Mouse (Mus musculus): ENCODE measurements around the gene Lexm. TPM values are rescaled to one million over a fixed set of nuclear protein-coding genes. Genes with fewer than 3 reads are reported as not detected.

Gene Lexm
- polyA plus RNA-seq, 1 experiment from 2014 or later, result 0.24 TPM

DNA sequence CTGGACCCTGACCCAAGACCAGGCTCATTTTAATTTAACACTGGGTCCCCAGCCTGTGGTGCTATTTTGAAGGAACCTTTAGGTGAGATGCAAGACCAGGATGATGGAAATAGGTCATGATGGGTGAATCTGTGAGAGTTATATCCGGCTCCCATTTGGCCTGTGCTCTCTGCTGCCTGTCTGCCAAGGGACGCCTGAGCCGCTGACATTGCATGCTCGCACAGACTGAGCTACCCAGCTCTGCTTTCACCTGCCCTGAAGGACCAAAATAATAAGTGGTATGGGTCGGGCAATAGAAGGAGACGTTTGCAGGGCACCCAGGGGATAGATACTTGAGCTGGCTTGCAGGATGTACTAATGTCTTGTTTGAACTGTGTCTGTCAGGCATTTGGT lies 27.2 kb upstream of the Lexm start:
- Histone ChIP-seq H3K27ac (replicated peaks) (no peak overlapping the region), H3K4me2 (replicated peaks) (no peak overlapping the region)
- whole genome bisulfite sequencing, result 60% methylated on average over 6 of the region's 6 CpGs

GRCm38 (mm10) chr4:106643483-106644217 lies 26.6 kb upstream of the Lexm start:
- no peak overlapping the region for H3K4me2 ChIP-seq (replicated peaks)
- H3K4me1 ChIP-seq, result peaks cover 11% of the 10 kb centered on the region
- no peak overlapping the region for H3K9ac ChIP-seq
- 22% methylated on average over 8 of the region's 8 CpGs for WGBS
- 0 out of 2 replicates have a peak, but pooled peaks cover 6% of the 10 kb centered on the region for H3K27me3 ChIP-seq
- H3K9me3 ChIP-seq (replicated peaks), result no peaks in the 10 kb centered on the region
- peak; percentile 20; the same call in 1 of the 2 replicates for ATAC-seq (ENCODE audit: insufficient number of reproducible peaks, low FRiP score, low TSS enrichment, low read depth)
- H3K4me3 ChIP-seq (replicated peaks), result no peak overlapping the region
- H3K36me3 ChIP-seq, result no peaks in the 10 kb centered on the region
- H3K27ac ChIP-seq (replicated peaks), result no peak overlapping the region

More for the DNA sequence above, 27.2 kb upstream of the Lexm start:
- H3K4me3 ChIP-seq (replicated peaks), result no peak overlapping the region
- 0 out of 2 replicates have a peak, but pooled peaks cover 6% of the 10 kb centered on the region for H3K27me3 ChIP-seq
- no peaks in the 10 kb centered on the region for H3K36me3 ChIP-seq
- H3K9me3 ChIP-seq (replicated peaks), result no peaks in the 10 kb centered on the region
- peaks cover 11% of the 10 kb centered on the region for H3K4me1 ChIP-seq
- H3K9ac ChIP-seq, result no peak overlapping the region
- ATAC-seq (ENCODE audit: insufficient number of reproducible peaks, low FRiP score, low TSS enrichment, low read depth), result no peak

DNA sequence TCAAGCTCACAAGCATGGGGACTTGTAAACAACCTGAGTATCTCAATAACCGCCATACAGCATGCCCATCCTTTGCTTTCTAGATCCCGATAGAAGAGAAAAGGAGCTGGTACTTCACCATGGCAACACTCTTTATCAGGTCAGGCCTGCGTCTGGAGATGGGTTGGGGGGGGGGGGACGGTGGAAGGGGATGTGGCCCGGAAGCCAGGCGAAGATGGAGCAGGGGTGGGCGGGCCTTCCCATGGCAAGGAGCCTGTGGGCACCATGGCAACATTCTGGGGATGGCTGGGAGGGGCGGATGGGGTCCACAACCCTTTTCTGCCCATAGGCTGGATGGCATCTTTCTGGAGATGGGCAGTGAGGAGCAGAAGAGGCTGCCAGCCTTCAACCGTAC lies 17.0 kb upstream of the Lexm start:
- H3K9ac ChIP-seq, result no peak overlapping the region
- no peaks in the 10 kb centered on the region for H3K36me3 ChIP-seq
- H3K4me2 ChIP-seq (replicated peaks), result no peak overlapping the region
- peak overlapping the region; percentile 82 for H3K27ac ChIP-seq (replicated peaks)
- H3K27me3 ChIP-seq, result no peaks in the 10 kb centered on the region; the same call in 1 of the 2 replicates
- peaks cover 43% of the 10 kb centered on the region for H3K4me1 ChIP-seq
- no peak overlapping the region for H3K4me3 ChIP-seq (replicated peaks)
- no peak for ATAC-seq (ENCODE audit: insufficient number of reproducible peaks, low FRiP score, low TSS enrichment, low read depth)
- 62% methylated on average over 9 of the region's 9 CpGs for WGBS
- H3K9me3 ChIP-seq (replicated peaks), result no peaks in the 10 kb centered on the region

DNA sequence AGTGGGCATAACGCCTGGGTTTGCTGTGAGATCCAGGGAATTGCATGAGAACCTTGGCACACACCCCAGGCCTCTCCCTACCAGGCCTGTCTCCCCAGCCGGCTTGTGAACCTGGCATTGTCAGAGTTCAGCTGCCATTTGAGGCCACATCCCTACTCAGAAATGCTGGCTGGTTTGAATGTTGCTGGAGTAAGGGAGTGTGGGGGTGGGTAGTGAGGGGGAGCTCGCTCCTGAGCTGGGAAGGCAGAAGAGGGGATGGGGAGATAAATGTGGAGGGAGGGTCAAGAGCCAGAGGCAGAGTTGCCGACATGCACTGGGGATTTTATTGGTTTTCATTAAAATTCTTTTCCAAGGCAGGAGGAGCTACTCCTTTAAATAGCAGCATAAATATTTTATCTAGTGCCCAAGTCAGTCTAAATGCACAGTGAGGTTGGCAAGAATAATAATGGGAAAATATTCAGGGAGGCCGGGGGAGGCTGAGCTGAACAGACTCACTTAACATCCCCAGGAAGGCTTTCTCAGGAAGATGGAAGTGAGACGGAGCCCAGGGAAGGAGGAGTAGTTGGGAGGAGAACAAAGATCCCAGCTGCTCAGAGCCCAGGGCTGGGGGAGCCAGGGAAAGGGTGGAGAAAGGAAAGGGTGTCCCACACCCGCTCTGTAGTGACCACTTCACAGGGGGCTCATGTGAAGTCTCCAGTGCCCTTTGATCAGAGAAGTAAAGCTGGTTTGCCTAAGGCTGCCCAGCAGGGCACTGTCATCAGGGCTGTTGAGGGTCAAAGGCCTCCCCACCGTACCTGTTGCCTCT lies 16.4 kb upstream of the Lexm start:
- H3K9ac ChIP-seq, result no peak overlapping the region
- no peaks in the 10 kb centered on the region; the same call in 1 of the 2 replicates for H3K27me3 ChIP-seq
- H3K36me3 ChIP-seq, result no peaks in the 10 kb centered on the region
- 0 out of 2 replicates have a peak, but pooled peaks have one; percentile 22 for ATAC-seq (ENCODE audit: insufficient number of reproducible peaks, low FRiP score, low TSS enrichment, low read depth)
- H3K4me3 ChIP-seq (replicated peaks), result no peak overlapping the region
- H3K9me3 ChIP-seq (replicated peaks), result no peaks in the 10 kb centered on the region
- peaks cover 49% of the 10 kb centered on the region for H3K4me1 ChIP-seq
- H3K27ac ChIP-seq (replicated peaks), result peak overlapping the region; percentile 82
- no peak overlapping the region for H3K4me2 ChIP-seq (replicated peaks)
- WGBS, result 21% methylated on average over 8 of the region's 8 CpGs

- H3K36me3 ChIP-seq, result no peaks in the 10 kb centered on the region
- no peak for ATAC-seq (ENCODE audit: insufficient number of reproducible peaks, low FRiP score, low TSS enrichment, low read depth)
- H3K9ac ChIP-seq, result no peak overlapping the region
- H3K4me2 ChIP-seq (replicated peaks), result no peak overlapping the region
- no peak overlapping the region for H3K4me3 ChIP-seq (replicated peaks)
- H3K9me3 ChIP-seq (replicated peaks), result no peaks in the 10 kb centered on the region
- H3K4me1 ChIP-seq, result peaks cover 55% of the 10 kb centered on the region
- 38% methylated on average over 1 of the region's 3 CpGs for WGBS
- no peaks in the 10 kb centered on the region; the same call in 1 of the 2 replicates for H3K27me3 ChIP-seq
- H3K27ac ChIP-seq (replicated peaks), result 0 out of 2 replicates have a peak overlapping the region, but pooled peaks have one; percentile 7
These were observed 15.3 kb upstream of the Lexm start for GRCm38 (mm10) chr4:106632313-106632712.

GRCm38 (mm10) chr4:106630333-106631220 lies 13.5 kb upstream of the Lexm start:
- no peak overlapping the region for H3K4me3 ChIP-seq (replicated peaks)
- H3K4me2 ChIP-seq (replicated peaks), result peak overlapping the region; percentile 19; the same call in 1 of the 2 replicates
- H3K4me1 ChIP-seq, result peaks cover 57% of the 10 kb centered on the region
- peak; percentile 74; the same call in 1 of the 2 replicates for ATAC-seq (ENCODE audit: insufficient number of reproducible peaks, low FRiP score, low TSS enrichment, low read depth)
- peak overlapping the region; percentile 60 for H3K27ac ChIP-seq (replicated peaks)
- peaks cover 4% of the 10 kb centered on the region; the same call in 1 of the 2 replicates for H3K27me3 ChIP-seq
- WGBS, result 16% methylated on average over 14 of the region's 14 CpGs
- H3K9me3 ChIP-seq (replicated peaks), result no peaks in the 10 kb centered on the region
- no peaks in the 10 kb centered on the region for H3K36me3 ChIP-seq
- H3K9ac ChIP-seq, result no peak overlapping the region

- no peak overlapping the region for H3K4me2 ChIP-seq (replicated peaks)
- no peak for ATAC-seq (ENCODE audit: insufficient number of reproducible peaks, low FRiP score, low TSS enrichment, low read depth)
- 65% methylated on average over 5 of the region's 5 CpGs for WGBS
- H3K27ac ChIP-seq (replicated peaks), result no peak overlapping the region
- no peak overlapping the region for H3K9ac ChIP-seq
- no peak overlapping the region for H3K4me3 ChIP-seq (replicated peaks)
- H3K4me1 ChIP-seq, result peaks cover 57% of the 10 kb centered on the region
- no peaks in the 10 kb centered on the region for H3K36me3 ChIP-seq
- no peaks in the 10 kb centered on the region for H3K9me3 ChIP-seq (replicated peaks)
- H3K27me3 ChIP-seq, result peaks cover 16% of the 10 kb centered on the region
These were observed 12.3 kb upstream of the Lexm start for GRCm38 (mm10) chr4:106629374-106629773.

DNA sequence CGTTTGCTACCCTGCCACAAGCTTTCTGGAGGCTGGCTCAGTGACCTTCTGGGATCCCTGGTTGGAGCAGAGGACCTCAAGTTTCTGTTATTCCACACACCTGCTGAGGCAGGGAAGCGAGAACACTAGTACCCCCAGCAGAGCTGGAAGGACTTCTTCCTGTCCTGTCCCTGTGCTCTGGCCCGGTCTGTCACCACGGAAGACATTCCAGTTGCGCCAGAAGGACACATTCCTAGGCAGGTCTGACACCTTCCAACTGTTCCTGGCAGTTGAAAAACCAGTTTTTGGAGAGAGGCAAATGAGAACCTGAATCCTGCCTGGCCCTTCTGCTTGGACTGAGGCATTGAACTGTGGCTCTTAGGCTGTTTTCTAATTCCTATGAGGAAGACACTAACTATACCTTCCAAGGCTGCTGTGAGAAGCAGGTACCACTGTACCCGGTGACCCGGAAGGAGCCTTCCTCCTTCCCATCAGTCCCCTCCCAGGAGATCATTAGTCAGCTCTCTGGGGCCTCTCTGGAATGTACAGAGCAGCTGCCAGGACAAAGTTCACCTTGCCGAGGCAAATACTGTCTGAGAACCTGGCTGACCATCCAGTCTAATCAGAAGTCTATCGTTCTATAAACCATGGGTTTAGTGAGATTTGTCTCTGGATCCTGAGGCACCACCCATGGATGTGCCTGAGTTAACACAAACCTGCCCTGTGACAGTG lies 11.8 kb upstream of the Lexm start:
- Histone ChIP-seq H3K4me3 (replicated peaks) (no peak overlapping the region), H3K9ac (no peak overlapping the region)
- 44% methylated on average over 9 of the region's 9 CpGs for WGBS

GRCm38 (mm10) chr4:106627809-106628208 lies 10.8 kb upstream of the Lexm start:
- WGBS, result 53% methylated on average over 5 of the region's 5 CpGs
- no peak overlapping the region for H3K27ac ChIP-seq (replicated peaks)

More for the DNA sequence above, 11.8 kb upstream of the Lexm start:
- ATAC-seq (ENCODE audit: insufficient number of reproducible peaks, low FRiP score, low TSS enrichment, low read depth), result no peak
- Histone ChIP-seq H3K36me3 (no peaks in the 10 kb centered on the region), H3K4me1 (peaks cover 55% of the 10 kb centered on the region), H3K27me3 (peaks cover 21% of the 10 kb centered on the region), H3K27ac (replicated peaks) (no peak overlapping the region; the same call in 1 of the 2 replicates), H3K4me2 (replicated peaks) (no peak overlapping the region), H3K9me3 (replicated peaks) (no peaks in the 10 kb centered on the region)

DNA sequence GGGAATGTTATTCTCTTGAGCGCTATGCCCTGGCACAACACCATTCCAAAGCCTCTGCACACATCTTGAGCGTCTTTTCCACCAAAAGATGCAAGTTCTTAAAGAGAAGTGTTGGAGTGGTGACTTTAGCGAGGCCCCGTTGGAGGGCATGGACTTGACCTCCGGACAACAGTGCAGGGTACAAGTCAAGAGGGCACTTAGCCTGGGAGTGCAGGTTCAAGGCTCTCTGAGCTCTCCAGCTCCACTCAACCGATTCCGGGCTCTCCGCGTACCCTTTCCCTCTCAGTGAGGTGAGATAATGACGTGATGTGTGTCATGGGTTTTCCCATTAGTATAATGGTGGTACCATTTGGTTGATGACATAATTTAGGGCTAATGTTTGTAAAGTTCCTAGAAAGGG lies 7.2 kb upstream of the Lexm start:
- Histone ChIP-seq H3K4me3 (replicated peaks) (no peak overlapping the region), H3K27me3 (peaks cover 46% of the 10 kb centered on the region), H3K36me3 (no peaks in the 10 kb centered on the region), H3K27ac (replicated peaks) (no peak overlapping the region), H3K4me2 (replicated peaks) (no peak overlapping the region), H3K4me1 (peaks cover 22% of the 10 kb centered on the region), H3K9me3 (replicated peaks) (no peaks in the 10 kb centered on the region), H3K9ac (no peak overlapping the region)
- WGBS, result 89% methylated on average over 10 of the region's 10 CpGs
- no peak for ATAC-seq (ENCODE audit: insufficient number of reproducible peaks, low FRiP score, low TSS enrichment, low read depth)

More at GRCm38 (mm10) chr4:106627809-106628208, 10.8 kb upstream of the Lexm start:
- ATAC-seq (ENCODE audit: insufficient number of reproducible peaks, low FRiP score, low TSS enrichment, low read depth), result no peak
- H3K4me3 ChIP-seq (replicated peaks), result no peak overlapping the region
- H3K27me3 ChIP-seq, result peaks cover 31% of the 10 kb centered on the region
- peaks cover 45% of the 10 kb centered on the region for H3K4me1 ChIP-seq
- no peaks in the 10 kb centered on the region for H3K36me3 ChIP-seq
- H3K9me3 ChIP-seq (replicated peaks), result no peaks in the 10 kb centered on the region
- no peak overlapping the region for H3K9ac ChIP-seq
- H3K4me2 ChIP-seq (replicated peaks), result no peak overlapping the region

All from embryonic facial prominence, embryonic 15.5 days (tissue).